Mouse (Mus musculus): Measurements from ENCODE around the gene Lyl1.

DNA sequence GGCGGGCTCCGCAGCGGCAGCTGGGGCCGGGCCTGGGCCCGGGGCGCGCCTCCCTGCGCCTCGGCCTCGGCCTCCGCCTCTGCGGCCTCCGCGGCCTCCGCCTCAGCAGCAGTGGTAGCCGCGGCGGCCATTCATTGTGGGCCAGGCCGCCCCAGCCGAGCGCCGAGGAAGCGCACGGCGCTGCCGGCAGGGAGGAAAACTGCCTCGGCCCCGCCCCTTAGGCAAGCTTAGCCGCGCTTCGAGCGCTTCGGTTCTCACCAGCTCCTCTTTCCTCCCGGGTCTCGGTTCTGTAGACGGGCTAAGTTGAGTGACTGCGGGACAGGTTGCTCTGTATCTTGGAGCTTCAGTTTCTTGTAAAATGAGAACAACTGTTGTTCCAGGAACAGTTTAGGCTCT lies 13.6 kb upstream of the Lyl1 start, which contains the start of gene Nacc1:
- TF ChIP-seq MAFK (IDR thresholded peaks at IDR 0.05; ENCODE audit: borderline replicate concordance, low read depth, low read length) (no peak), E2F4 (IDR thresholded peaks at IDR 0.05; ENCODE audit: borderline replicate concordance, low read depth, low read length) (no peak), BHLHE40 (IDR thresholded peaks at IDR 0.05; ENCODE audit: borderline replicate concordance, low read depth, low read length) (no peak), UBTF (IDR thresholded peaks at IDR 0.05; ENCODE audit: borderline replicate concordance, insufficient read depth, low read depth, low read length) (no peak), KAT2A (conservative IDR thresholded peaks at IDR 0.05; ENCODE audit: low read depth, low read length) (peak; percentile 55; the same call in 1 of the 2 replicates), CTCF (IDR thresholded peaks at IDR 0.05 in 2 of 3, conservative IDR thresholded peaks at IDR 0.05 in 1 of 3; ENCODE audit: control insufficient read depth in 1 of 3, insufficient read depth in 1 of 3, low read depth in 2 of 3, low read length in 3 of 3, poor library complexity in 1 of 3, severe bottlenecking in 1 of 3) (no peak), NRF1 (IDR thresholded peaks at IDR 0.05; ENCODE audit: insufficient read depth, low read depth, low read length, poor library complexity, severe bottlenecking) (peak; percentile 27; the same call in 1 of the 2 replicates), POLR2A (IDR thresholded peaks at IDR 0.05; ENCODE audit: control insufficient read depth in 1 of 2, insufficient read depth in 1 of 2, low read depth in 1 of 2, low read length in 2 of 2, poor library complexity in 1 of 2) (peak; percentile 63 to 67; a peak in 2 of 4 replicates), USF1 (IDR thresholded peaks at IDR 0.05; ENCODE audit: low read depth, low read length) (peak; percentile 60), SMC3 (IDR thresholded peaks at IDR 0.05; ENCODE audit: low read depth, low read length) (no peak), ZNF384 (IDR thresholded peaks at IDR 0.05; ENCODE audit: low read depth, low read length) (no peak), HCFC1 (IDR thresholded peaks at IDR 0.05; ENCODE audit: low read depth, low read length) (peak; percentile 88)
